Mouse (Mus musculus) forebrain, embryonic 11.5 days (tissue): ENCODE measurements at regions not wholly inside any gene's neighbourhood (a gene's known extent, or its start where the extent isn't known, plus 50 kb on each side); places are given as distances from the start of the nearest gene placed in this dataset.

ENCODE experiments used
- ATAC-seq: fragments of 200-750 bp; cut with Nextera tagmentation; replicated peaks from 2 replicates; pipeline ENCODE4 v1.8.0; 2017; ENCODE audit warnings: moderate TSS enrichment; ENCODE audit not compliant: low FRiP score
- DNase-seq: peaks from one replicate; pipeline ENCODE4 v3.0.0-alpha.2; 2017; ENCODE audit warnings: low spot score
- H3K27ac ChIP-seq: fragments of 300-500 bp; sonication (generic); 2 replicates; pipeline ENCODE4 v1.5.1; 2014; ENCODE audit warnings: low read depth, low read length
- H3K27me3 ChIP-seq: fragments of 300-500 bp; sonication (generic); 2 replicates; pipeline ENCODE4 v1.6.1; 2014; ENCODE audit warnings: mild to moderate bottlenecking, low read length, mixed read lengths; ENCODE audit not compliant: control insufficient read depth, insufficient read depth
- H3K36me3 ChIP-seq: fragments of 300-500 bp; sonication (generic); 2 replicates; pipeline ENCODE4 v1.6.1; 2014; ENCODE audit warnings: mild to moderate bottlenecking, low read length, moderate library complexity, mixed read lengths; ENCODE audit not compliant: control insufficient read depth, insufficient read depth
- H3K4me1 ChIP-seq: fragments of 300-500 bp; sonication (generic); replicated peaks from 2 replicates; pipeline ENCODE4 v1.6.1; 2014; ENCODE audit warnings: low read length, mixed read lengths; ENCODE audit not compliant: control insufficient read depth, insufficient read depth
- H3K4me2 ChIP-seq: fragments of 300-500 bp; sonication (generic); 2 replicates; pipeline ENCODE4 v1.6.1; 2014; ENCODE audit warnings: low read depth, mild to moderate bottlenecking, low read length, moderate library complexity, mixed read lengths; ENCODE audit not compliant: severe bottlenecking
- H3K4me3 ChIP-seq: fragments of 300-500 bp; sonication (generic); 2 replicates; pipeline ENCODE4 v1.5.1; 2014; ENCODE audit warnings: low read depth, low read length
- H3K9ac ChIP-seq: fragments of 300-500 bp; sonication (generic); 2 replicates; pipeline ENCODE4 v1.6.1; 2014; ENCODE audit warnings: low read length
- H3K9me3 ChIP-seq: fragments of 300-500 bp; sonication (generic); 2 replicates; pipeline ENCODE4 v1.6.1; 2016; ENCODE audit warnings: low read length, mixed read lengths; ENCODE audit not compliant: control insufficient read depth
- WGBS: fragments of 180-500 bp; shearing (Covaris S2); extraction: QIAGEN DNeasy Blood & Tissue Kit; methylation state at CpG from one replicate; pipeline ENCODE4 v1.1.7; 2014; 5-methylcytosine and 5-hydroxymethylcytosine counted together

- ATAC-seq (no peak), DNase-seq (no peak)
- no peak overlapping the region for H3K9ac ChIP-seq
- no peaks in the 10 kb centered on the region for H3K36me3 ChIP-seq
- no peaks in the 10 kb centered on the region for H3K9me3 ChIP-seq
- H3K4me2 ChIP-seq = no peak overlapping the region
- H3K27me3 ChIP-seq = no peaks in the 10 kb centered on the region
- H3K4me3 ChIP-seq = no peak overlapping the region
- no peak overlapping the region for H3K27ac ChIP-seq
- H3K4me1 ChIP-seq = no peaks in the 10 kb centered on the region
- 86% methylated on average over 3 of the region's 3 CpGs for WGBS
These were observed 398.3 kb downstream of the Gm4340 start for GRCm38 (mm10) chr10:104592009-104592603.

- no peaks in the 10 kb centered on the region for H3K9me3 ChIP-seq
- 84% methylated on average over 5 of the region's 5 CpGs for WGBS
- H3K36me3 ChIP-seq = no peaks in the 10 kb centered on the region
- DNase-seq (no peak), ATAC-seq (no peak)
- no peak overlapping the region for H3K4me2 ChIP-seq
- H3K27ac ChIP-seq = no peak overlapping the region
- H3K4me3 ChIP-seq = no peak overlapping the region
- no peak overlapping the region for H3K9ac ChIP-seq
- no peaks in the 10 kb centered on the region for H3K4me1 ChIP-seq
- no peaks in the 10 kb centered on the region for H3K27me3 ChIP-seq
These were observed 402.1 kb downstream of the Gm4340 start for GRCm38 (mm10) chr10:104595920-104596319.

- no peak for ATAC-seq
These were observed 433.8 kb downstream of the Gm4340 start for GRCm38 (mm10) chr10:104627629-104628028.

GRCm38 (mm10) chr10:104651020-104651419, 457.2 kb downstream of the Gm4340 start:
- H3K9ac ChIP-seq = no peak overlapping the region
- DNase-seq (no peak), ATAC-seq (no peak)
- no peaks in the 10 kb centered on the region for H3K4me1 ChIP-seq
- H3K36me3 ChIP-seq = no peaks in the 10 kb centered on the region
- 87% methylated on average over 8 of the region's 8 CpGs for WGBS
- H3K4me2 ChIP-seq = no peak overlapping the region
- no peaks in the 10 kb centered on the region for H3K9me3 ChIP-seq
- no peak overlapping the region for H3K4me3 ChIP-seq
- no peak overlapping the region for H3K27ac ChIP-seq
- no peaks in the 10 kb centered on the region for H3K27me3 ChIP-seq

More at GRCm38 (mm10) chr10:104627629-104628028, 433.8 kb downstream of the Gm4340 start:
- H3K4me1 ChIP-seq = no peaks in the 10 kb centered on the region
- H3K36me3 ChIP-seq = no peaks in the 10 kb centered on the region
- H3K4me2 ChIP-seq = no peak overlapping the region
- no peak overlapping the region for H3K9ac ChIP-seq
- H3K27me3 ChIP-seq = no peaks in the 10 kb centered on the region
- WGBS = 69% methylated on average over 1 of the region's 1 CpGs
- no peaks in the 10 kb centered on the region for H3K9me3 ChIP-seq
- no peak overlapping the region for H3K27ac ChIP-seq
- no peak overlapping the region for H3K4me3 ChIP-seq
- no peak for DNase-seq

GRCm38 (mm10) chr10:104660298-104660697, 466.5 kb downstream of the Gm4340 start:
- ATAC-seq = no peak
- H3K9me3 ChIP-seq = no peaks in the 10 kb centered on the region
- H3K36me3 ChIP-seq = no peaks in the 10 kb centered on the region
- H3K4me3 ChIP-seq = no peak overlapping the region
- no peak overlapping the region for H3K27ac ChIP-seq
- WGBS = 86% methylated on average over 7 of the region's 7 CpGs
- no peak overlapping the region for H3K9ac ChIP-seq
- H3K27me3 ChIP-seq = no peaks in the 10 kb centered on the region
- H3K4me2 ChIP-seq = no peak overlapping the region
- no peak for DNase-seq
- no peaks in the 10 kb centered on the region for H3K4me1 ChIP-seq

- no peak overlapping the region for H3K4me2 ChIP-seq
- no peak overlapping the region for H3K27ac ChIP-seq
- H3K4me3 ChIP-seq = no peak overlapping the region
- no peaks in the 10 kb centered on the region for H3K36me3 ChIP-seq
- H3K9me3 ChIP-seq = no peaks in the 10 kb centered on the region
- 45% methylated on average over 7 of the region's 7 CpGs for WGBS
- H3K27me3 ChIP-seq = no peaks in the 10 kb centered on the region
- DNase-seq = peak; percentile 54
- peak; percentile 68 for ATAC-seq
- H3K4me1 ChIP-seq = no peaks in the 10 kb centered on the region
- H3K9ac ChIP-seq = no peak overlapping the region
These were observed 467.8 kb downstream of the Gm4340 start for GRCm38 (mm10) chr10:104661672-104662071.

GRCm38 (mm10) chr10:104668286-104668685, 474.4 kb downstream of the Gm4340 start:
- Histone ChIP-seq H3K4me2 (no peak overlapping the region), H3K4me1 (no peaks in the 10 kb centered on the region), H3K9me3 (no peaks in the 10 kb centered on the region), H3K36me3 (no peaks in the 10 kb centered on the region), H3K4me3 (no peak overlapping the region), H3K27me3 (no peaks in the 10 kb centered on the region), H3K27ac (no peak overlapping the region), H3K9ac (no peak overlapping the region)
- DNase-seq (no peak), ATAC-seq (no peak)
- WGBS = 80% methylated on average over 2 of the region's 2 CpGs

GRCm38 (mm10) chr10:104684717-104685336, 491.0 kb downstream of the Gm4340 start:
- Histone ChIP-seq H3K27me3 (no peaks in the 10 kb centered on the region), H3K4me3 (no peak overlapping the region), H3K4me2 (no peak overlapping the region), H3K27ac (no peak overlapping the region), H3K9ac (no peak overlapping the region), H3K9me3 (no peaks in the 10 kb centered on the region), H3K4me1 (no peaks in the 10 kb centered on the region), H3K36me3 (no peaks in the 10 kb centered on the region)
- DNase-seq (no peak), ATAC-seq (no peak)
- WGBS = 87% methylated on average over 5 of the region's 5 CpGs

- no peaks in the 10 kb centered on the region for H3K27me3 ChIP-seq
- no peaks in the 10 kb centered on the region for H3K36me3 ChIP-seq
- H3K4me3 ChIP-seq = no peak overlapping the region
- DNase-seq (no peak), ATAC-seq (no peak)
- H3K27ac ChIP-seq = no peak overlapping the region
- H3K9me3 ChIP-seq = no peaks in the 10 kb centered on the region
- no peak overlapping the region for H3K9ac ChIP-seq
- 76% methylated on average over 3 of the region's 3 CpGs for WGBS
- H3K4me1 ChIP-seq = no peaks in the 10 kb centered on the region
- H3K4me2 ChIP-seq = no peak overlapping the region
These were observed 492.0 kb downstream of the Gm4340 start for GRCm38 (mm10) chr10:104685857-104686256.
